Mouse (Mus musculus): ENCODE data around the gene Metap1d.

Gene Metap1d

GRCm38 (mm10) chr2:71475311-71475710 is 22.2 kb downstream of the Metap1d start:
- DNase-seq (ENCODE audit: low spot score) = no peak

- no peak for DNase-seq (ENCODE audit: low spot score)
Observed at GRCm38 (mm10) chr2:71475760-71476159, 22.7 kb downstream of the Metap1d start.

DNA sequence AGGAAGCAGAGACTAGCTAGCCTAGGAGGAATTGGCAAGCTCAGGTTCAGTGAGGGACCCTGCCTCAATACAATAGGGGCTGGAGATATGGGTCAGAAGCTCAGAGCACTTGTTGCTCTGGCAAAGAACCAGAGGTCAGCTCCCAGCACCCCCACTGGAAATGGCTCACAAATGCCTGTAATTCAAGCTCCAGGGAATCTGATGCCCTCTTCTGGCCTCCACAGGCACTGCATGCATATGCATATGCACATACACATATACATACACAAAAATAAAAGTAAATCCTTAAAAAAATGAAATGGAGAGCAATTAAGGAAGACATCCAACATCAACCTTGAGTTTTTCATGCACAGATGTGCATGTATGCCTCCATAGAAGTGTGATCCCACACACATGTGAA is 24.7 kb downstream of the Metap1d start:
- no peak for DNase-seq (ENCODE audit: low spot score)

GRCm38 (mm10) chr2:71479917-71480316 is 26.8 kb downstream of the Metap1d start:
- DNase-seq (ENCODE audit: low spot score) = no peak

DNA sequence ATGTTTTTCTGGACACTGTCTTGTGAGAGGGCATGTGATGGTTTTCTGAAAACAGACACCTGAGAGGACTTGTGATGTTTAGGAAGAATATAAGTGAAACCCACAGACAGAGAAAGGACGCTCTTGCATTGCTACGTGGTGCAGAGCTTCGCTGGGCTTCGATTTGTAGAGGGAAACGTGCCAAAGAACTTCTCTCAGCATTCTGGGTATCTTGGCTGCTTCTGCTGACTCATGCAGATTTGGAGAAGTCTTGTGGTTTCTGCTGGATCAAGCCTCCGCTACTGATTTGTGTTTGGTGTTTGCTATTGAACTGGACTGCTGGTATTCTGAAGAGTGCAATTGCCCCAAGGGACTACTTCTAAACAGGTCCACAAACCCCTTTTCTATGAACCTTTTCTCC is 28.7 kb downstream of the Metap1d start:
- no peak for DNase-seq (ENCODE audit: low spot score)

- no peak for DNase-seq (ENCODE audit: low spot score)
Observed at GRCm38 (mm10) chr2:71483046-71483716, 30.1 kb downstream of the Metap1d start.

DNA sequence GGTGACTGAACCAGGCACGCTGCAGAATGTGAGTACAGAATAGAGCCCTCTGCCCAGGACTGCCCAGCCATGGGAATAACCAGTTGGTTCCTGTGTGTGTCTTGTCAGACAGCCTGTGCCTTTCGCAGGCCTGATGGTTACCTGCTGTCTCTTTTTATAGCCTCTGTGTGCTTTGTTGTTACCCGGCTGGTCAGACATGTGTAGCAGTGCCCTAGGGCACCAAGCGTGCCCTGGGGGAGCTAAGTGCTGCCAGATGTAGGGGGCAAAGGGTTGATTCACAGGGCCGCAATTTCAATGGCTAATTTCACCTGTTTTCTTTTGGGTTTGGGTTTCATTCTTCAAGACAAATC is 30.6 kb downstream of the Metap1d start:
- no peak for DNase-seq (ENCODE audit: low spot score)

DNA sequence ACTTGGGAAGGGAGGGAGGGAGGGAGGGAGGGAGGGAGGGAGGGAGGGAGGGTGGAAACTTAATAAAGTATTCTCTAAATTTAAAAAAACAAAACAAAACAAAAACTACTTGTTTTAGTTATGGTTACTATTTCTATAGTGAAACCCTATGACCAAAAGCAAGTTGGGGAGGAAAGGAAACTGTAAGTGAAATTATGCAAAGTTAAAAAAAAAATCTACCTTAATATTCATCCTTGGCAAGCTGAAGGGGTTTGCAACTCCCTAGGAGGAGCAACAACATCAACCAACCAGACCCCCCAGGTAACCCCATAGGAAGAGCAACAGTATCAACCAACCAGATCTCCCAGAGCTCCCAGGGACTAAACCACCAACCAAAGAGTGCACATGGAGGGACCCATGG is 38.2 kb downstream of the Metap1d start:
- no peak for DNase-seq (ENCODE audit: low spot score)

DNA sequence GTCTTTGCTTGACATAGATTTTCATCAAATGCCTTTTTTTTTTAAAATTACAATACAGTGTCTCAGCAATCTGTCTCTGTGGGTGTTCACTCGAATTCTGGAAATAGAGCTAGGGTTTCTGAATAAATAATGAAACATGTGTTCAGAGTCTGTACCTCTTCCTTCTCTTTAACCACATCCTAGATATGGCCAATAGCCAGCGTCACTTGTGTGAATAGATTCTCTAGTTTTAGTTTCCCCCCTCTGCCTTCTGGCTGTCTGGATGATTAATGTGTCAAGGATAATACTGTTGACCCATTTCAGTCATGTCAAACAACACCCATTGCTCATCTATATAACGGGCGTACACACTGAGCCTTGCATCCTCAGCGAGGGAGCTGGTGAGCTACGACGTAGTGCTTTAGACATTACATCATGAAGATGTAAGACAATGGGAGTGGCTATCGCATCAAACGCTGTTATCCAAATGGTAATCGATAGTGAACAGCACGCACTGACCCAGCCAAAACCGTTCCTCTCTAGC is 40.1 kb downstream of the Metap1d start:
- peak; percentile 56 for DNase-seq (ENCODE audit: low spot score)

DNA sequence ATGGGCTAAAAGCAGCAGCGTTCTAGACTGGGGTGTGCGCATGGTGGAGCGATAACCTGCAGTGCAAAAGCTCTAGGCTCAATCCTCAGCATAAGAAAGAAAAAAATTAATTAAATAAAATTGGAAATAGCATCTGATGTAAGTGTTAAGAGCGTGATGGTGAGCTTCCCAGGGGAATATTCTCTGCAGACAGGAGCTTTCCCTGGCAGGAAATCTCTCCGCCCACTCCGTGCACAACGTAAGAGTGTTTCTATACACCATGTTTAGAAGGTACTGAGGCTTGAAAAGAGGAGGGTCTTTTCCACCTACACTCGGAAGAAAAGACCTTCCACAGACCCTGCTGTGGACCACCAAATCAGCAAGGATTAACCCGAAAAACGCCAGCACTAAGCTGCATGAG is 41.4 kb downstream of the Metap1d start:
- DNase-seq (ENCODE audit: low spot score) = no peak

- DNase-seq (ENCODE audit: low spot score) = no peak
Observed at GRCm38 (mm10) chr2:71494971-71495370, 41.9 kb downstream of the Metap1d start.

DNA sequence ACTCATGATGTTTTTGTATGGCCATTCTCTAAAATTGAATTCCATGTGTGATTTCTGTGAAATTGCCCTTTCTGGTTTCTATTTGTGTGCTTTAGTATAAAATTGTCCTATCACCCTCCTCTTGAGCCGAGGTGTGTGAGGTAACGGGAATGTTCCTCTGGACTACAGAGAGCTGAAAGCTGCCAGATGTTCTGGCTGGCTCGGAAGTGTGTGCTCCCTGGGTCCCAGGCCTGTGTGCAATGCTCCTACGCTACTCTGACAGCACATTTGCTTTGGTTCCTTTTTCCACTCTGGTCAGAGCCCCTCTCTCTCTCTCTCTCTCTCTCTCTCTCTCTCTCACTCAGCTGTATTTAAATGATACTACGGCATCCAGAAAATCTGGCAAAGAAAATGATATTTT is 44.1 kb downstream of the Metap1d start:
- no peak for DNase-seq (ENCODE audit: low spot score)

- DNase-seq (ENCODE audit: low spot score) = peak; percentile 16
Observed at GRCm38 (mm10) chr2:71499276-71500230, 46.5 kb downstream of the Metap1d start.

DNA sequence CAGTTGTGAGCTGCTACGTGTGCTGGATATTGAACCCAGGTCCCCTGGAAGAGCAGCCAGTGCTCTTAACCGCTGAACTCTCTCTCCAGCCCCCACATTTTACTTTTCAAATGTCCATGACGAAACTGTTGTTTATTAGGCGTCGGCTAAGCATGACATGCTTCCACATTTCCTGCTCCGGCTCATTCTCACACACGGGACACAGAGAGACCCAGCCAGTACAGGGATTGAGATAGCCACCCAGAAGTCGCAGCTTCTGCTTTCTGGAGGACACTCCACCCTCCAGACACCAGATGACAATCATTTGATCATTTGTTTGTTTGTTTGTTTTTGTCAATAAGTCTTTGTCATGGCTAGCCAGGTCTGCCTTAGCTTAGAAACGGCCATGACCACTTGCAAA is 51.8 kb downstream of the Metap1d start:
- DNase-seq (ENCODE audit: low spot score) = no peak

DNA sequence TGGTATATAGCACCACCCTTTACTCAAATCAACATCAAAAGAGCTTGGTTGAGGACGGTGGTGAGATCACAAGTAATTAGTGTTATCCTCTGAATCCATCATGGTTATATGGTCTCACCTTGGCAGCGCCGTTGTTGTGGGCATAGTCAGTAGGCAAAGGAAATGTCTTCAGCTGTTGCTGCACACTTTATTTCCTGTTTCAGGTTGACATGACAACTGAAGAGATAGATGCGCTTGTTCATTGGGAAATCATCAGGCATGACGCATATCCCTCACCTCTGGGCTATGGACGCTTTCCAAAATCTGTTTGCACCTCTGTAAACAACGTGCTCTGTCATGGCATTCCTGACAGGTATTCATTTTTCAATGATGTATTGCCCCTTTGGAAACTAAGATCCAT is 58.1 kb downstream of the Metap1d start:
- DNase-seq (ENCODE audit: low spot score) = no peak

GRCm38 (mm10) chr2:71512326-71512725 is 59.2 kb downstream of the Metap1d start:
- peak; percentile 46 for DNase-seq (ENCODE audit: low spot score)

- no peak for DNase-seq (ENCODE audit: low spot score)
Observed at GRCm38 (mm10) chr2:71516995-71517394, 63.9 kb downstream of the Metap1d start.

- peak; percentile 2 for DNase-seq (ENCODE audit: low spot score)
Observed at GRCm38 (mm10) chr2:71517466-71518099, 64.5 kb downstream of the Metap1d start.

- no peak for DNase-seq (ENCODE audit: low spot score)
Observed at GRCm38 (mm10) chr2:71522871-71523270, 69.8 kb downstream of the Metap1d start.

DNA sequence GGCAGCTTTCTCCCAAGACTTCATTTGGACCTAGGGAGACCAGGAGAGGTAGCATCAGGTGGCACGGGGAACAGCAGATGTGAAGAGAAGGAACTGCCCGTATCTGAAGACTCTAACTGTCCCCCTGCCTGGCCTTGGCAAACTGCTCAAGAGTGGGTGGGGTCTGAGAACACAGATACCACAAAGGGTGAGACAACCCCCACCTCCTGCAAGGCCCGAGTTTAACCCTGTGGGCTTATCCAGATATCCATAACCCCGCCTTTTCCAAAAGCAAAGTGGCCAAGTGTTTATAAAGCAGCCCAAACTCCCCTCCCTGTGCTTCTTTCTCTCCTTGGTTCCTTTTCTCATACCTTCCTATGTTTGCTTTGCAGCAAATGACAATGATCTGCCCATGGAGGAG is 70.4 kb downstream of the Metap1d start:
- DNase-seq (ENCODE audit: low spot score) = no peak

- DNase-seq (ENCODE audit: low spot score) = no peak
Observed at GRCm38 (mm10) chr2:71524763-71525162, 71.7 kb downstream of the Metap1d start.

DNA sequence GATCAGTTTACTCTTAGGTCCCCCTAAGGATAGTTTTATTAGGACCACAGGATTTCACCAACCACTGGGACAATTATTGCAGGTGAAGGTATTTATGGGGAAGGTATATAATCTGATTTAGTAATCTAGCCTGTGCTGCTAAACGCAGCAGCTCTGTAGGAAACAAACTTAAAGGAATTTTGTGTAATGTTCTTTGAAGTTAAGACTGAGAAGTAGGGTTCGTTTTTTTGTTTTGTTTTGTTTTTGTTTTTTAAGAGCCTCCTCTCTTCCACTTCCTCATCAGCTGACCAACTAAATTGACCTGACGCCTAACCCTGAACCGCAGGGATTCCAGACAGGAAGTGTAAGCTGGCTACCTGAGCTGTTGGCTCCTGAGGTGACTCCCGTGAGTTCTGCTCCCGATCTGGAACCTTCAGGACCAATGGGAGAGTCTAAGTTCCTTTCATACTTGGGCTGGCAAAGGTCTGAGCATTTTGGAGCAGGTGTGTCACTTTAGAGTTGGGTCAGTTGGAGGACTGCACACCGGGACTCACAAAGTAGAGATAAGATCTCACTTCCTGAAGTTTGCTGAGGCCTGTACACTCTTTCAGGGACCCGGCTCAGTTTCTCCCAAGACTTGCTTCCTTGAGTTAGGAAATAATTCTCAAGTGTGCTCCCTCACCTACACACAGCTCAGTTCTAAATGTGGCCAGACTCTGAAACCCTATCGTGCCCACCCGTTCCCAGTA is 73.7 kb downstream of the Metap1d start:
- no peak for DNase-seq (ENCODE audit: low spot score)

All from retina, embryonic 14.5 days (tissue).